Mouse (Mus musculus) bone marrow macrophage, adult 2 months (primary cell): ENCODE measurements at regions not wholly inside any gene's neighbourhood (a gene's known extent, or its start where the extent isn't known, plus 50 kb on each side); places are given as distances from the start of the nearest gene placed in this dataset.

Source experiments
- H3K27ac ChIP-seq: 2 replicates; pipeline ENCODE4 v1.5.1; 2012; ENCODE audit warnings: low read depth, low read length; ENCODE audit not compliant: insufficient read depth
- H3K4me1 ChIP-seq: 2 replicates; pipeline ENCODE4 v1.6.1; 2012; ENCODE audit warnings: low read length; ENCODE audit not compliant: control insufficient read depth, insufficient read depth
- H3K4me3 ChIP-seq: 2 replicates; pipeline ENCODE4 v1.5.1; 2012; ENCODE audit warnings: mild to moderate bottlenecking, low read length, moderate library complexity; ENCODE audit not compliant: insufficient read depth
- CTCF ChIP-seq: IDR thresholded peaks from 2 replicates; pipeline ENCODE4 v1.5.1; 2012; ENCODE audit warnings: low read depth, mild to moderate bottlenecking, low read length, moderate library complexity
- POLR2A ChIP-seq: IDR thresholded peaks from 2 replicates; pipeline ENCODE4 v1.6.1; 2012; ENCODE audit warnings: mild to moderate bottlenecking, low read depth, low read length, borderline replicate concordance

DNA sequence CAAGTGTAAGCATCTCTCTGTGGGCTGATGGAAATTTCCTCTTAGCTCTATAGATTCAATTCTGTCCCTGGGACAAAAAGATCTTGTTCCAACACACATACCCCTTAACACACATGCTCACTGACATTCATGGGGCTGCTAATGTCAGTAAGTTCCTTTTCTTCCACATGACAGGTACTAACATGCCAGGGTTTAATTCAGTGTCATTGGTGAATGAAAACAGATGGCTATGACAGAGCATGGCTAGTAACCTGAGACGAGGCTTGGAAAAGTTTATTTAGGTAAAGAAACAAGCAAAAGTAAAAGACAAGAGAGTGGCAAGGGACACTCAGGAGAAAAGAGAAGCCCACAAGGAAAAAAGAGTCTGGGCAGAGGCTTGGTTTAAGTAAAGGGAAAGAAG is 74.5 kb upstream of the Cd93 start:
- Histone ChIP-seq H3K4me3 (no peak overlapping the region), H3K27ac (no peak overlapping the region), H3K4me1 (peaks cover 23% of the 10 kb centered on the region)
- TF ChIP-seq CTCF: no peak
- TF ChIP-seq POLR2A: no peak

GRCm38 (mm10) chr2:148510008-148510681 is 66.8 kb upstream of the Cd93 start:
- H3K4me3 ChIP-seq: no peak overlapping the region
- H3K4me1 ChIP-seq: peaks cover 3% of the 10 kb centered on the region
- TF ChIP-seq CTCF (no peak), POLR2A (no peak)
- no peak overlapping the region for H3K27ac ChIP-seq

DNA sequence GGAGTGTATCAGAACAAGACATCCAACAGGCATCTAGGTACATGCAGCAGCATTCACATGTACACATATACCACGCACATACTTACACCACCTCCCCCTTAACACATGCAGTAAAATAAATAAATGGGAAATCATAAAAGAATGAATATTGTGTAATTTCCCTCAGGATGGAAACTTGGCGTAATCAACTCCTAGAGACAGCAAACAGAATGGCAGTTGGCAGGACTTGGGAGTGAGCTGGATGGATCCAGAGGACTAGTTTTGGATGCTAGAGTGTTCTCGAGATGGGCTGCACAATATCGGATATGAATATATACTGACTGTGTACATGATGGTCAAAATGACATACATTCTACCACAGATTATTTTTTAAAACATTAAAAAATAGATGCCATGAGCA is 66.0 kb upstream of the Cd93 start:
- Histone ChIP-seq H3K4me3 (no peak overlapping the region), H3K27ac (no peak overlapping the region), H3K4me1 (peaks cover 3% of the 10 kb centered on the region)
- TF ChIP-seq POLR2A: no peak
- no peak for TF ChIP-seq CTCF

DNA sequence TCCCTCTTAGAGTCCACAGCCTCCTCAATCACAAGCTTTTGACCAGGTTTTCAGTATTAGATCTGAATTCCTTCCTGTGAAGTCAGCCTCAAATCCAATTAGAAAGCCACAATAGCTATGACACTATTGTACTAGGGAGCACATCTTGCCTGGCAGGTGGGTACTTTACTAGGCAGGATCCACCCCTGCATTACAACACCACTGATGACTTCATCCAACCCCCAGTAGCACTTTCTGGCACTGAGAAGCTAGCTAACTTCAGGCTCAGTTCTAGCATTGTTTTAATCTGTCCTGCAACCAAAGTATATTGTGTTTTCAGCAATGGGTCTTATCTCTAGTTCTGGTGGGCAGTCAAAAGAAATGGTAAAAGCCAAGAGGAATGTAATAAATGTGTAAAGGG is 64.2 kb upstream of the Cd93 start:
- H3K4me1 ChIP-seq: peaks cover 3% of the 10 kb centered on the region

GRCm38 (mm10) chr2:148506966-148507365 is 63.6 kb upstream of the Cd93 start:
- H3K4me3 ChIP-seq: no peak overlapping the region
- H3K4me1 ChIP-seq: peaks cover 3% of the 10 kb centered on the region
- no peak for TF ChIP-seq POLR2A
- no peak for TF ChIP-seq CTCF
- H3K27ac ChIP-seq: no peak overlapping the region

More for the DNA sequence above, 64.2 kb upstream of the Cd93 start:
- no peak overlapping the region for H3K4me3 ChIP-seq
- H3K27ac ChIP-seq: no peak overlapping the region
- TF ChIP-seq POLR2A (no peak), CTCF (no peak)

DNA sequence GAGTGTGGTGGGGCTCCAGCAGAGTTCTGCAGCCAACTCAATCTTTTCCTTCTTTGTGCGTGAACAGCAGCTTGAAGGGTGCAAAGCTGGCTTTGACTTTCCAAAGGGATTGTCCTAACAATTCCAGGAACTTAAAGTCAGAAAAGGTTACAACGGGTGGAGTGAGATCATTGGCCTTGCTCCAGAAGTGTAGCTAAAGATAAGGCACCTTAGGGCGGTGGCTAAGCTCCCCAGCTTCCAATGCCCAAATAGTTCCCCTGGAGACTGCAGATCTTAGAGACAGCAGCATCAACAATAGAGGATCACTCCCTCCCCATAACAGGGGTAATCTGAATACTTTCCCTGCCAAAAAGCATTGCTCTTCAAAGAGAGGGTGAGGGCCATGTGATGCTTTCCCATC is 62.3 kb upstream of the Cd93 start:
- H3K4me3 ChIP-seq: no peak overlapping the region
- H3K27ac ChIP-seq: no peak overlapping the region
- TF ChIP-seq CTCF (no peak), POLR2A (no peak)
- H3K4me1 ChIP-seq: peaks cover 7% of the 10 kb centered on the region

DNA sequence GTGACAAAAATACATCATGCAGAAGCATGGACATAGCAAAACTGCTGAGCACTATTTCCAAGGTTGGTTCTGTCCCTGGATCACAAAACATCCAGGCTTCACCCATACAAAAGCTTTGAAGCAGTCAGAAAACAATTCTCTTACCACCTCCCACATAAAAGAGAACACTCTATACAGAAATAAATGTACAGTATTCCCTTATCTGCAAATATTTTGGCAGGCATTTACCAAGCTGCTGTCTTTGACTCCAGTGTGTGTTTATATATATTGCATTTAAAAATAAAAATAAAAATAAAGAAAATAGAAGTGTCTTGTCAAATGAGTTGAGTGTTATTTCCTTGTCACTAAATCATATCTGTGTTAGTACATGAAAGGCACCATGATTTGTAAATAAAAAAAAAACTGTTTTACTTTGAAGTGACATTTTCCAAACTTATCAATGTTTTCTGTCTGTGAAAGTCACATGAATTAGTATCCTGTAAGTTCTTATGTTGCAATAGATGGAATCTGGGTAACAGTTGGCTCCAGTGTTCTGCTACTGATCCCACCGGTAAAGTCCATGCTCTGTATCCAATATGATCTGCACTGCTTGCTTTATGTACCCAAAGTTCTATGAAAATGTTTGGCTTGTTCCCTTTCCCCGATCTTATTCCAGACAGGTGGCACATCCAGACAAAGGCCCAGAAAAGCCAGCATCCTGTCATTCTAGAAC is 59.9 kb upstream of the Cd93 start:
- no peak overlapping the region for H3K27ac ChIP-seq
- TF ChIP-seq POLR2A: no peak
- TF ChIP-seq CTCF: no peak
- H3K4me3 ChIP-seq: no peak overlapping the region
- peaks cover 24% of the 10 kb centered on the region for H3K4me1 ChIP-seq

- TF ChIP-seq POLR2A (no peak), CTCF (no peak)
- H3K4me3 ChIP-seq: no peak overlapping the region
- no peak overlapping the region for H3K27ac ChIP-seq
- H3K4me1 ChIP-seq: peaks cover 33% of the 10 kb centered on the region
Observed at GRCm38 (mm10) chr2:148502321-148502720, 59.0 kb upstream of the Cd93 start.

DNA sequence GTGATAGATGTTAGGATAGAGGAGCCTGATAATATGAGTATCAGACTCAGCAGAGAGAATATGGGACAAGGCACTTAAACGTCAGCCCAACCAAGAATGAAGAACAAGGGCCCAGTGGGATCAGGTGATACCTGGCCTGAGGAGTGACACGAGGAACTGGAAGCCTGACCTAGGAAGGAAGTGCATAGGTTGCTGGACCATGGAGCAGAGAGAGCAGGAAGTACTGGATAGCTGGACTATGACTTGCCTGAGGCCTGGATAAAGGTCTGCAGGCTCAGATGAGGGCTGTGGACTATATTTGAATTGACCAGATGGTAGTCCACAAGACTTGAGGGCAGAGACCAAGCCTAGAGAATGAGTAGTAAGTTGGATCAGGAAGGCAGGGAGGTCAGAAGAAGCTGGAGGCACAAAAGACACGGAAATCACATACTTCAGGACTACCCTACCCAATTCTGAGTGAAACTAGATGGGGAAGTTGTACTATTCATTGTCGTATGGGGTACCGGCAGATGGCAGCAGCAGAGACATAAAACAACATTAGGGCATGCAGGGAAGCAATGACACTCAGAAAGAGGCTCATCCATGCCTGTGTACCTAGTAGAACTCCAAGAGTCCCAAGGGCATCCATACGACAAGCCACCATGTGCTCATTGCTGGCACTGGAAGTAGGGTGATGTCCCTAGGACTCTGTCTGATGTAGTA is 57.0 kb upstream of the Cd93 start:
- peak overlapping the region; percentile 39 for H3K27ac ChIP-seq
- TF ChIP-seq POLR2A (no peak), CTCF (no peak)
- H3K4me1 ChIP-seq: peaks cover 41% of the 10 kb centered on the region
- H3K4me3 ChIP-seq: no peak overlapping the region
